Mouse (Mus musculus) liver, postnatal 0 days (tissue): ENCODE measurements around the gene Tcf20. TPM values are rescaled to one million over a fixed set of nuclear protein-coding genes. Genes with fewer than 3 reads are reported as not detected.

Experiments used
- ATAC-seq: fragments of 200-750 bp; cut with Nextera tagmentation; 2 replicates; pipeline ENCODE4 v1.8.0; 2017; ENCODE audit warnings: mild to moderate bottlenecking, moderate library complexity
- DNase-seq: peaks from one replicate; pipeline ENCODE4 v3.0.0-alpha.2; 2016
- H3K27ac ChIP-seq: fragments of 300-500 bp; sonication (generic); 2 replicates; pipeline ENCODE4 v1.5.1; 2014; ENCODE audit warnings: antibody characterized with exemption, moderate library complexity, mild to moderate bottlenecking, low read depth
- H3K27me3 ChIP-seq: fragments of 300-500 bp; sonication (generic); 2 replicates; pipeline ENCODE4 v1.6.1; 2014; ENCODE audit warnings: low read length, control low read depth, mixed read lengths; ENCODE audit not compliant: insufficient read depth
- H3K36me3 ChIP-seq: fragments of 300-500 bp; sonication (generic); replicated peaks from 2 replicates; pipeline ENCODE4 v1.6.1; 2014; ENCODE audit warnings: mild to moderate bottlenecking, control low read depth, low read length, moderate library complexity, mixed read lengths; ENCODE audit not compliant: insufficient read depth
- H3K4me1 ChIP-seq: fragments of 300-500 bp; sonication (generic); 2 replicates; pipeline ENCODE4 v1.6.1; 2014; ENCODE audit warnings: antibody characterized with exemption, mild to moderate bottlenecking, control low read depth; ENCODE audit not compliant: insufficient read depth
- H3K4me2 ChIP-seq: fragments of 300-500 bp; sonication (generic); 2 replicates; pipeline ENCODE4 v1.6.1; 2014; ENCODE audit warnings: low read depth, mild to moderate bottlenecking, low read length, moderate library complexity, mixed read lengths
- H3K4me3 ChIP-seq: fragments of 300-500 bp; sonication (generic); 2 replicates; pipeline ENCODE4 v1.5.1; 2014; ENCODE audit warnings: low read depth, low read length
- H3K9ac ChIP-seq: fragments of 300-500 bp; sonication (generic); replicated peaks from 2 replicates; pipeline ENCODE4 v1.6.1; 2014; ENCODE audit warnings: mild to moderate bottlenecking, moderate library complexity
- H3K9me3 ChIP-seq: fragments of 300-500 bp; sonication (generic); 2 replicates; pipeline ENCODE4 v1.6.1; 2016; ENCODE audit warnings: mild to moderate bottlenecking, control low read depth, low read length, mixed read lengths
- CTCF ChIP-seq: sonication (generic); IDR thresholded peaks from 2 replicates; pipeline ENCODE4 v1.5.1; 2016; ENCODE audit warnings: antibody characterized with exemption, low read depth
- EP300 ChIP-seq: IDR thresholded peaks from 2 replicates; pipeline ENCODE4 v1.6.1; 2016; ENCODE audit warnings: antibody characterized with exemption, low read depth, mild to moderate bottlenecking
- WGBS: fragments of 180-500 bp; shearing (Covaris S2); extraction: QIAGEN DNeasy Blood & Tissue Kit; methylation state at CpG from one replicate; pipeline ENCODE4 v1.1.7; 2014; ENCODE audit not compliant: insufficient replicate concordance; 5-methylcytosine and 5-hydroxymethylcytosine counted together
- polyA plus RNA-seq: library from polyadenylated mRNA; unstranded; fragments of >200 nt; fragmentation: Nextera tagmentation; extraction: Ambion mirVana; gene quantifications from 2 replicates; pipeline ENCODE4 v1.2.1, GENCODE M21; 2015

The Tcf20 gene
- polyA plus RNA-seq: 1.6 and 1.8 TPM in 2 replicates

DNA sequence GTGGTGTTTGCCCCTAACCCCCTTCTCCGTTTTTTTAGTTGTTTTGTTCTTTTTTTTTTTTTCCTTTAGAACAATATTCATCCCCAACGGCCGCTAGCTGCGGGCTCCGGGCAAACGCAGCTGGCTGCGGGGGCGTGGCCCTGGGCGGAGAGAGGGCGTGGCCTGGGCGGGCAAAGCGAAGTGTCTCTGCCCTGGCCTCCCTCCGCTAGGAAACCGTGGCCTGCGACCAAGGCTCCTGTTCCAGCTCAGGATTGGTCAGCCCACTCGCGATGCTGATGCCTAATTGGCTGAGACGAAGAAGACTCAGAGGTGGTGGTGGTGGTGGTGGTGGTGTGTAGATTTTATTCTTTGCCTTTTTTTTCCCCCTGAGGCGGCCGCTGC, at the start of gene Tcf20:
Tcf20 (minus strand) TSS at position 141 of the 381 bp plus-strand sequence.
- TF ChIP-seq CTCF (no peak), EP300 (no peak)
- Histone ChIP-seq H3K36me3 (no peaks in the 10 kb centered on the region), H3K9ac (peak within 1 kb of the TSS; percentile 51), H3K4me1 (peaks cover 11% of the 10 kb centered on the region; the same call in 1 of the 2 replicates), H3K4me2 (peak within 1 kb of the TSS; percentile 95), H3K27ac (no peak within 1 kb of the TSS), H3K27me3 (peaks cover 41% of the 10 kb centered on the region), H3K9me3 (no peaks in the 10 kb centered on the region), H3K4me3 (peak within 1 kb of the TSS; percentile 46)
- DNase-seq (peak; percentile 92), ATAC-seq (peak; percentile 87)
- under 1% methylated on average over 20 of the region's 20 CpGs for WGBS

DNA sequence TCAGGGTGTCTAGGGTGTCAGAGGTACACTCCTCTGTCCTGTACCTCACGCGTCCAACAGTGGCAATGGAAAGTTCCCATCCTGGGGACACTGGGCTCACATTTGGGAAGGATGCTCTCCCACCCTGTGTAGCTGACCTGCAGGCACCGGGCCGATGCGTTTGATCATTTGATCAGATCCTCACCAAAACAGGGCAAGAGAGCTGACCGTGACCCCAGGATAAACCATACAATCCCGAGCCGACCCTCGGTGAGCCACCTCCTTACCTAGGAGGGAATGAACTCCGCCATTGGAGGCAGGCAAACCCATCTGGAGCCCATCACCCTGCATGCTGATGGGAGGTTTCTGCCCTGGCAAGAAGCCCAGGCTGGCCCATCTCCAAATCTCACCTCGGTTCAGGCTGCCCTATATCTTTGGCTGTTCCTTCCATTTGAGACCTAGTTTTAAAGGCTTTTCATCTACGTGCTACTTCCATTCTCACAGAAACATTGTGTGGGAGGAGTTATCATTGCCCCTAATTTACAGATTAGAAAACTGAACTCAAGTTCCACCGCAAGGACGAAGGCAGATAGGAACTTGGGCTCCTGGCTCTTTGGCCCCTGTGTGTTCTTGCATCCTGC, 49.3 kb upstream of the Tcf20 start:
- Histone ChIP-seq H3K27ac (no peak overlapping the region), H3K27me3 (0 out of 2 replicates have a peak, but pooled peaks cover 5% of the 10 kb centered on the region), H3K4me2 (no peak overlapping the region), H3K9me3 (no peaks in the 10 kb centered on the region), H3K36me3 (no peaks in the 10 kb centered on the region), H3K4me3 (no peak overlapping the region), H3K4me1 (peaks cover 15% of the 10 kb centered on the region), H3K9ac (no peak overlapping the region)
- DNase-seq (peak; percentile 64), ATAC-seq (no peak)
- no peak for TF ChIP-seq EP300
- no peak for TF ChIP-seq CTCF
- 71% methylated on average over 14 of the region's 14 CpGs for WGBS

DNA sequence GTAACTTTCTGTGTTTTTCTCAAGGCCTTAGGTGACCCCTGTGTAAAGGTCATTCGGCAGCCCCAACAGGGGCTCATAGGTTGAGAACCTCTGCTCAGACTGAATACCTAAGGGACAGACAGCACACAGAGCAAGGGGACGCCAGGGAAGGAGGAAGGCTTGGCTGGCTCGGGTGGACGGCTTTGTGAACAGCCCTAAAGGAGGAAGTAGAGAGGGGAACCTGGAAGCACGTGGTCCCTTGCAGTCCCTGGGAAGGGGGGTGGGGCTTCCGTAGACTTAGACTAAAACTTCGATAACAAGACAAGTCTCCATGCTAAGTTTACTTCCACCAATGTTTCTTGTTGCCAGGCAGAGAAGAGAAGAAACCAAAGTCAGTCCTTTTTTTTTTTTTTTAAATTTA, 48.4 kb upstream of the Tcf20 start:
- peaks cover 15% of the 10 kb centered on the region for H3K4me1 ChIP-seq
- TF ChIP-seq EP300: no peak
- no peak for TF ChIP-seq CTCF
- H3K9me3 ChIP-seq: no peaks in the 10 kb centered on the region
- peak overlapping the region; percentile 26; the same call in 1 of the 2 replicates for H3K4me2 ChIP-seq
- no peak overlapping the region for H3K9ac ChIP-seq
- 28% methylated on average over 7 of the region's 7 CpGs for WGBS
- peak overlapping the region; percentile 48 for H3K27ac ChIP-seq
- no peaks in the 10 kb centered on the region for H3K36me3 ChIP-seq
- no peak overlapping the region for H3K4me3 ChIP-seq
- DNase-seq (peak; percentile 51), ATAC-seq (peak; percentile 30; the same call in 1 of the 2 replicates)
- 0 out of 2 replicates have a peak, but pooled peaks cover 5% of the 10 kb centered on the region for H3K27me3 ChIP-seq

DNA sequence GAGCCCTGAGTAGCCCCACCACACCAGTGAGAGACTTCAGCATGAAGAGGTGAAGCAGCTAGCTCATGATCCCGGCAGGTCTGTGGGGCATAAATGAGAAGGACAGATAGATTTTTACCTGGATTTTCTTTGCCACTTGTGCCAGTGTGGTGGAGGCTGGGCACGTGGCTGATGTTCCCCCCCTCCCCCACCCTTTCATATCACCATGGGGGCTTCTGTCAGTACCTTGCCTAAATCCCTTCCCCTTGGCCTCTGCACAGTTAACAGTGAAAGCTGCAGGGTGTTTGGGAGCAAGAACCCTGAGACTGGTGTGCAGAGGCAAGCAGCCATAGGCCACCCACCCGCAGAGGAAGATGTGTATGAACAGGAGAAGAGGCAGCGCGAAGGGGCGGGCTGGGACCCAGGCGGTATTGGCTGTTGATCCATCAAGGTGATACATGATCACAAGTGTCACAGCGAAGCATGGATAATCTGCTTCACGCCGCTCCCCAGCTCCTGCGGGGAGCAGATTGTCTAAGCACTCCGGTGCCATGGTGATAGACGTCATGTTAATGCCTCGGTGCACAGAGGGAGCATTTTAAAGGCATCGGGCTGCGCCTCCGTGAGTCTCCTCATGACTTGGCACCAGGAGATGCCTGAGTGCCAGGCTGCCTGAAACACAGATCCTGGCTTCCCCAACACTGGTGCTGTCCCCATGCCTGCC, 46.8 kb upstream of the Tcf20 start:
- Histone ChIP-seq H3K4me1 (peaks cover 17% of the 10 kb centered on the region), H3K9ac (peak overlapping the region; percentile 26), H3K4me3 (peak overlapping the region; percentile 48), H3K27ac (peak overlapping the region; percentile 77), H3K9me3 (no peaks in the 10 kb centered on the region), H3K27me3 (0 out of 2 replicates have a peak, but pooled peaks cover 5% of the 10 kb centered on the region), H3K36me3 (no peaks in the 10 kb centered on the region), H3K4me2 (peak overlapping the region; percentile 58)
- WGBS: 34% methylated on average over 17 of the region's 17 CpGs
- DNase-seq (no peak), ATAC-seq (no peak)
- TF ChIP-seq CTCF (no peak), EP300 (no peak)

DNA sequence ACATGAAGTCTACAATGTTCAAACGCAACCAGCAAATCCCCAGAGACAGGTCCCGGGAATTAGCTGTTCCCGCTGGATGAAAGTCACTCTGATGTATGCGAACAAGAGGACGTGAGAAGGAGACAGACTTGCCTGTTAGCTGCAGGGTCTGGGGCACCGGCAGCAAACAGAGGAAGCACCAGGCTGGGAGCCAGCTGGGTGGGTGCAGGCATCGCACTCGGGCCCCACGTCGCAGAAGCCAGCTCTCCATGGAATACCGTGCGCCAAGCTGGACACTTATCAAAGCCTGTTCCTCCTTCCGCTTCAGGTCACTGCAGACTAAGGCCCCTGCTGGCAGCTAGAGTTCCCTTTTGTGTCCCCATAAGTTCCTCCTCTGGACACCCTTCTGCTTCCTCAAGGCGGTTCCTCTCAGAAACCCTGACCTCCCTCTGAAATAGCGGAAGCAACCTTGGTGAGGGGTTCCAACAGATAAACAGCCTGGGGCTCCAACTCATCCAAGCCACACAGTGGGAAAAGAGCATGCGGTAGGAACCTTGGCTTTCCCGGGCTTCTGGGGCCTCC, 45.4 kb upstream of the Tcf20 start, which contains the start of gene Nfam1:
Nfam1 (minus strand) TSS at position 326 of the 561 bp plus-strand sequence.
- peak; percentile 48 for DNase-seq
- Histone ChIP-seq H3K27ac (peak within 1 kb of the TSS; percentile 77), H3K36me3 (no peaks in the 10 kb centered on the region), H3K4me1 (peaks cover 17% of the 10 kb centered on the region), H3K4me3 (peak within 1 kb of the TSS; percentile 48), H3K9me3 (no peaks in the 10 kb centered on the region), H3K4me2 (peak within 1 kb of the TSS; percentile 61), H3K27me3 (0 out of 2 replicates have a peak, but pooled peaks cover 5% of the 10 kb centered on the region), H3K9ac (peak within 1 kb of the TSS; percentile 48)
- peak; percentile 24; the same call in 1 of the 2 replicates for TF ChIP-seq CTCF
- no peak for TF ChIP-seq EP300
- ATAC-seq: peak; percentile 33; the same call in 1 of the 2 replicates
- 18% methylated on average over 17 of the region's 17 CpGs for WGBS

DNA sequence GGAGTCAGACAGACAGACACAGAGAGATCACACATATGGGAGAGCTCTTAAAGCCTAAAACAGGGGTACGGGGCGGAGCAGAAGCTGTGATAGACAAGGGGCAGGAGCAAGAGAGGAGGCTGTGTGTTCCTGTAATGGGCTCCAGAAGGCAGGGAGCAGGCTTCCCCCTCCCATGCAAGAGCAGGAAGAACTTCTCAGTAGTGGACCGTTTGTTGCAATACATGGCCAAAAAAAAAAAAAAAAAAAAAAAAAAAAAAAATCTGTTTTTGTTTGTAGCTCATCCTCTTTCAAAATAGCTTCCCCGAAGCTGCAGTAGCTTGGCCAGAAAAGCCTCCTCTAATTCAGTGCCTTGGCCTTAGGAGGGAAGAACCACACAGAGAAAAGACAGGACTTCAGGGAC, 43.2 kb upstream of the Tcf20 start:
- no peak for ATAC-seq

More for the DNA sequence above, 43.2 kb upstream of the Tcf20 start:
- no peak overlapping the region for H3K9ac ChIP-seq
- peak overlapping the region; percentile 7; the same call in 1 of the 2 replicates for H3K27ac ChIP-seq
- 0 out of 2 replicates have a peak, but pooled peaks cover 3% of the 10 kb centered on the region for H3K36me3 ChIP-seq
- 0 out of 2 replicates have a peak, but pooled peaks cover 5% of the 10 kb centered on the region for H3K27me3 ChIP-seq
- H3K4me2 ChIP-seq: peak overlapping the region; percentile 61
- TF ChIP-seq EP300 (no peak), CTCF (no peak)
- DNase-seq: no peak
- WGBS: 43% methylated on average over 4 of the region's 4 CpGs
- peak overlapping the region; percentile 48 for H3K4me3 ChIP-seq
- H3K4me1 ChIP-seq: peaks cover 15% of the 10 kb centered on the region
- H3K9me3 ChIP-seq: no peaks in the 10 kb centered on the region
